Mouse (Mus musculus): ENCODE results near the gene Anapc13. TPM values are rescaled to one million over a fixed set of nuclear protein-coding genes. Genes with fewer than 3 reads are reported as not detected.

Gene Anapc13
- polyA plus RNA-seq, 1 experiment = 65.4 TPM

- TF ChIP-seq CTCF (IDR thresholded peaks at IDR 0.05; ENCODE audit: insufficient read depth, low read length) (no peak), POLR2A (IDR thresholded peaks at IDR 0.05; ENCODE audit: borderline replicate concordance, extremely low read depth, low read depth, low read length) (no peak)
- peaks cover 11% of the 10 kb centered on the region for H3K4me1 ChIP-seq (ENCODE audit: control insufficient read depth, insufficient read depth, low read length)
- DNase-seq = no peak
- 60% methylated on average over 7 of the region's 7 CpGs for WGBS
- no peak overlapping the region for H3K4me3 ChIP-seq (replicated peaks; ENCODE audit: extremely low read depth, low read depth, low read length)
These were observed 1.3 kb downstream of the Anapc13 start for GRCm38 (mm10) chr9:102627442-102627841.

- no peak for DNase-seq
- Histone ChIP-seq H3K4me3 (replicated peaks; ENCODE audit: extremely low read depth, low read depth, low read length) (no peak overlapping the region), H3K4me1 (ENCODE audit: control insufficient read depth, insufficient read depth, low read length) (peaks cover 10% of the 10 kb centered on the region)
- 41% methylated on average over 7 of the region's 7 CpGs for WGBS
- TF ChIP-seq CTCF (IDR thresholded peaks at IDR 0.05; ENCODE audit: insufficient read depth, low read length) (no peak), POLR2A (IDR thresholded peaks at IDR 0.05; ENCODE audit: borderline replicate concordance, extremely low read depth, low read depth, low read length) (no peak)
These were observed 3.0 kb downstream of the Anapc13 start for GRCm38 (mm10) chr9:102629052-102629451.

GRCm38 (mm10) chr9:102631589-102632147 lies 5.6 kb downstream of the Anapc13 start:
- no peak overlapping the region for H3K4me3 ChIP-seq (replicated peaks; ENCODE audit: extremely low read depth, low read depth, low read length)
- no peak for DNase-seq
- TF ChIP-seq CTCF (IDR thresholded peaks at IDR 0.05; ENCODE audit: insufficient read depth, low read length) (no peak), POLR2A (IDR thresholded peaks at IDR 0.05; ENCODE audit: borderline replicate concordance, extremely low read depth, low read depth, low read length) (no peak)
- H3K4me1 ChIP-seq (ENCODE audit: control insufficient read depth, insufficient read depth, low read length) = peaks cover 8% of the 10 kb centered on the region
- 42% methylated on average over 2 of the region's 2 CpGs for WGBS

- TF ChIP-seq CTCF (IDR thresholded peaks at IDR 0.05; ENCODE audit: insufficient read depth, low read length) (no peak), POLR2A (IDR thresholded peaks at IDR 0.05; ENCODE audit: borderline replicate concordance, extremely low read depth, low read depth, low read length) (no peak)
- 76% methylated on average over 4 of the region's 4 CpGs for WGBS
- H3K4me1 ChIP-seq (ENCODE audit: control insufficient read depth, insufficient read depth, low read length) = peaks cover 5% of the 10 kb centered on the region
- DNase-seq = no peak
- no peak overlapping the region for H3K4me3 ChIP-seq (replicated peaks; ENCODE audit: extremely low read depth, low read depth, low read length)
These were observed 6.1 kb downstream of the Anapc13 start for GRCm38 (mm10) chr9:102632173-102632572.

GRCm38 (mm10) chr9:102632923-102633537 lies 6.9 kb downstream of the Anapc13 start:
- WGBS = 55% methylated on average over 1 of the region's 1 CpGs
- H3K4me1 ChIP-seq (ENCODE audit: control insufficient read depth, insufficient read depth, low read length) = peaks cover 4% of the 10 kb centered on the region; the same call in 1 of the 2 replicates
- no peak overlapping the region for H3K4me3 ChIP-seq (replicated peaks; ENCODE audit: extremely low read depth, low read depth, low read length)
- no peak for DNase-seq
- peak; percentile 48 for TF ChIP-seq CTCF (IDR thresholded peaks at IDR 0.05; ENCODE audit: insufficient read depth, low read length)
- no peak for TF ChIP-seq POLR2A (IDR thresholded peaks at IDR 0.05; ENCODE audit: borderline replicate concordance, extremely low read depth, low read depth, low read length)

- 72% methylated on average over 8 of the region's 8 CpGs for WGBS
- DNase-seq = no peak
- Histone ChIP-seq H3K4me1 (ENCODE audit: control insufficient read depth, insufficient read depth, low read length) (peaks cover 6% of the 10 kb centered on the region), H3K4me3 (replicated peaks; ENCODE audit: extremely low read depth, low read depth, low read length) (no peak overlapping the region)
- TF ChIP-seq POLR2A (IDR thresholded peaks at IDR 0.05; ENCODE audit: borderline replicate concordance, extremely low read depth, low read depth, low read length) (no peak), CTCF (IDR thresholded peaks at IDR 0.05; ENCODE audit: insufficient read depth, low read length) (no peak)
These were observed 8.4 kb downstream of the Anapc13 start for GRCm38 (mm10) chr9:102634453-102634852.

GRCm38 (mm10) chr9:102636553-102636952 lies 10.5 kb downstream of the Anapc13 start:
- TF ChIP-seq CTCF (IDR thresholded peaks at IDR 0.05; ENCODE audit: insufficient read depth, low read length) (peak; percentile 30; the same call in 1 of the 2 replicates), POLR2A (IDR thresholded peaks at IDR 0.05; ENCODE audit: borderline replicate concordance, extremely low read depth, low read depth, low read length) (no peak)
- under 1% methylated on average over 4 of the region's 4 CpGs for WGBS
- peak; percentile 58 for DNase-seq
- Histone ChIP-seq H3K4me3 (replicated peaks; ENCODE audit: extremely low read depth, low read depth, low read length) (no peak overlapping the region), H3K4me1 (ENCODE audit: control insufficient read depth, insufficient read depth, low read length) (peaks cover 6% of the 10 kb centered on the region)

- TF ChIP-seq POLR2A (IDR thresholded peaks at IDR 0.05; ENCODE audit: borderline replicate concordance, extremely low read depth, low read depth, low read length) (no peak), CTCF (IDR thresholded peaks at IDR 0.05; ENCODE audit: insufficient read depth, low read length) (no peak)
- no peak overlapping the region for H3K4me3 ChIP-seq (replicated peaks; ENCODE audit: extremely low read depth, low read depth, low read length)
- peaks cover 3% of the 10 kb centered on the region for H3K4me1 ChIP-seq (ENCODE audit: control insufficient read depth, insufficient read depth, low read length)
- WGBS = 41% methylated on average over 4 of the region's 4 CpGs
- peak; percentile 49 for DNase-seq
These were observed 11.0 kb downstream of the Anapc13 start for GRCm38 (mm10) chr9:102637115-102637514.

GRCm38 (mm10) chr9:102638963-102639362 lies 12.9 kb downstream of the Anapc13 start:
- no peak for TF ChIP-seq CTCF (IDR thresholded peaks at IDR 0.05; ENCODE audit: insufficient read depth, low read length)
- TF ChIP-seq POLR2A (IDR thresholded peaks at IDR 0.05; ENCODE audit: borderline replicate concordance, extremely low read depth, low read depth, low read length) = no peak
- peaks cover 6% of the 10 kb centered on the region for H3K4me1 ChIP-seq (ENCODE audit: control insufficient read depth, insufficient read depth, low read length)
- H3K4me3 ChIP-seq (replicated peaks; ENCODE audit: extremely low read depth, low read depth, low read length) = no peak overlapping the region
- no peak for DNase-seq
- WGBS = 40% methylated on average over 7 of the region's 7 CpGs

GRCm38 (mm10) chr9:102639510-102639909 lies 13.4 kb downstream of the Anapc13 start:
- TF ChIP-seq POLR2A (IDR thresholded peaks at IDR 0.05; ENCODE audit: borderline replicate concordance, extremely low read depth, low read depth, low read length) = no peak
- TF ChIP-seq CTCF (IDR thresholded peaks at IDR 0.05; ENCODE audit: insufficient read depth, low read length) = no peak
- no peak overlapping the region for H3K4me3 ChIP-seq (replicated peaks; ENCODE audit: extremely low read depth, low read depth, low read length)
- 65% methylated on average over 8 of the region's 8 CpGs for WGBS
- DNase-seq = no peak
- peaks cover 6% of the 10 kb centered on the region for H3K4me1 ChIP-seq (ENCODE audit: control insufficient read depth, insufficient read depth, low read length)

Data from lung, adult 2 months (tissue).